Mouse (Mus musculus) lung, embryonic 14.5 days (tissue): ENCODE measurements at regions not wholly inside any gene's neighbourhood (a gene's known extent, or its start where the extent isn't known, plus 50 kb on each side); places are given as distances from the start of the nearest gene placed in this dataset.

Experiments
- ATAC-seq: fragments of 200-750 bp; cut with Nextera tagmentation; 2 replicates; pipeline ENCODE4 v1.8.0; 2017; ENCODE audit warnings: mild to moderate bottlenecking, moderate TSS enrichment, moderate library complexity; ENCODE audit not compliant: insufficient read depth
- DNase-seq: peaks from one replicate; pipeline ENCODE4 v3.0.0-alpha.2; 2015
- H3K27ac ChIP-seq: fragments of 300-500 bp; sonication (generic); 2 replicates; pipeline ENCODE4 v1.5.1; 2014; ENCODE audit warnings: low read depth, mild to moderate bottlenecking, moderate library complexity
- H3K27me3 ChIP-seq: fragments of 300-500 bp; sonication (generic); 2 replicates; pipeline ENCODE4 v1.6.1; 2014; ENCODE audit warnings: low read length, control low read depth; ENCODE audit not compliant: insufficient read depth
- H3K36me3 ChIP-seq: fragments of 300-500 bp; sonication (generic); 2 replicates; pipeline ENCODE4 v1.6.1; 2014; ENCODE audit warnings: control low read depth; ENCODE audit not compliant: insufficient read depth
- H3K4me1 ChIP-seq: fragments of 300-500 bp; sonication (generic); 2 replicates; pipeline ENCODE4 v1.6.1; 2014; ENCODE audit warnings: antibody characterized with exemption, control low read depth; ENCODE audit not compliant: insufficient read depth
- H3K4me2 ChIP-seq: fragments of 300-500 bp; sonication (generic); 2 replicates; pipeline ENCODE4 v1.6.1; 2014; ENCODE audit warnings: mild to moderate bottlenecking
- H3K4me3 ChIP-seq: fragments of 300-500 bp; sonication (generic); 2 replicates; pipeline ENCODE4 v1.5.1; 2014; ENCODE audit warnings: low read depth, low read length
- H3K9ac ChIP-seq: fragments of 300-500 bp; sonication (generic); 2 replicates; pipeline ENCODE4 v1.6.1; 2014
- H3K9me3 ChIP-seq: fragments of 300-500 bp; sonication (generic); 2 replicates; pipeline ENCODE4 v1.6.1; 2016; ENCODE audit warnings: low read depth, low read length, control low read depth
- CTCF ChIP-seq: IDR thresholded peaks from 2 replicates; pipeline ENCODE4 v1.5.1; 2016; ENCODE audit warnings: antibody characterized with exemption, low read depth
- WGBS: fragments of 180-500 bp; shearing (Covaris S2); extraction: QIAGEN DNeasy Blood & Tissue Kit; methylation state at CpG from one replicate; pipeline ENCODE4 v1.1.7; 2014; 5-methylcytosine and 5-hydroxymethylcytosine counted together

- ATAC-seq (no peak), DNase-seq (no peak)
- no peak for TF ChIP-seq CTCF
- no peaks in the 10 kb centered on the region for H3K9me3 ChIP-seq
- no peak overlapping the region for H3K4me2 ChIP-seq
- no peak overlapping the region for H3K4me3 ChIP-seq
- H3K27ac ChIP-seq: no peak overlapping the region
- H3K36me3 ChIP-seq: no peaks in the 10 kb centered on the region
- 88% methylated on average over 7 of the region's 7 CpGs for WGBS
- no peaks in the 10 kb centered on the region for H3K4me1 ChIP-seq
- H3K27me3 ChIP-seq: no peaks in the 10 kb centered on the region
- H3K9ac ChIP-seq: no peak overlapping the region
These were observed 91.0 kb upstream of the Spef2 start for GRCm38 (mm10) chr15:9839681-9840080.

GRCm38 (mm10) chr15:9835096-9835495 is 86.4 kb upstream of the Spef2 start:
- Histone ChIP-seq H3K27ac (no peak overlapping the region), H3K36me3 (no peaks in the 10 kb centered on the region), H3K4me2 (no peak overlapping the region), H3K27me3 (no peaks in the 10 kb centered on the region), H3K9me3 (no peaks in the 10 kb centered on the region), H3K9ac (no peak overlapping the region), H3K4me3 (no peak overlapping the region), H3K4me1 (no peaks in the 10 kb centered on the region)
- TF ChIP-seq CTCF: no peak
- ATAC-seq (no peak), DNase-seq (no peak)
- WGBS: 71% methylated on average over 4 of the region's 4 CpGs

GRCm38 (mm10) chr15:9804469-9804868 is 55.8 kb upstream of the Spef2 start:
- Histone ChIP-seq H3K4me1 (no peaks in the 10 kb centered on the region), H3K27me3 (no peaks in the 10 kb centered on the region), H3K9ac (no peak overlapping the region), H3K9me3 (no peaks in the 10 kb centered on the region), H3K36me3 (no peaks in the 10 kb centered on the region), H3K27ac (no peak overlapping the region), H3K4me2 (no peak overlapping the region), H3K4me3 (no peak overlapping the region)
- ATAC-seq (no peak), DNase-seq (no peak)
- TF ChIP-seq CTCF: no peak
- WGBS: 83% methylated on average over 1 of the region's 1 CpGs
